Mouse (Mus musculus): ENCODE measurements at regions not wholly inside any gene's neighbourhood (a gene's known extent, or its start where the extent isn't known, plus 50 kb on each side); places are given as distances from the start of the nearest gene placed in this dataset.

DNA sequence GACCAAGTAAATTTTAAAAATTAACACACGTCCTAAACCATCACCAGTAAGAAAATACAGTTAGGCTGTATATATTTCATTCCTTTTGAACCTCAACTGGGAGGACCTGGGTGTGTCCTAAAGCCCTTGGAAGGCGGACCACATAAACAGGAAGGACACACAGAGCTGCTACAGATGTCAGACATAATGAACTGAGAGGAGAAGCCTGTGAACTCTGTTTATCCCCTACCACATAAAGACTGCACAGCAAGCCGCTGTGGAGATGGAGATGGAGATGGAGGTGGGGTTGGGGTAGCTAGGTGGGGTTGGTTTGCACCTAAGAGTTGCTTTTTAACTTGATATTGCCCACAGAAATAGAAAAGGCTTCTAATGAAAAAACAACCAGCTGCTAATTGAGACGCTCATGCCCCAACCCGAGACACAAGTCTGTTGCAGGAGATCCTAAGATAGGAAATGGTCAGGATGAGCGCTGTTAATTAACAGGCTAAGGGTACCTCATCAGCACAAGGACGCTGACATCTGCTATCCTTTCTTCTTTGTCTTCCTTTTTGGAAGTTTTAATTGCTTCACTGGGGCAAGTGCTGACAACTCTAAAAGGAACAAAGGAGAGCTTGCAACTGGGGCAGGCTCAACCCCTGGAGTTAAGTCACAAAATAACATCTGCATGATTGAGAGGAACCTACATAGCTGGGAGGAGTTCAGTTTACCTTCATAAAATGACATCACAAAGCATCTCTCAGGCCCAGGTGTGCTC lies 119.3 kb upstream of the Lyplal1 start:
- DNase-seq (ENCODE audit: low read depth, low spot score), result no peak

GRCm38 (mm10) chr1:186234536-186234935 lies 117.4 kb upstream of the Lyplal1 start:
- no peak for DNase-seq (ENCODE audit: low read depth, low spot score)

DNA sequence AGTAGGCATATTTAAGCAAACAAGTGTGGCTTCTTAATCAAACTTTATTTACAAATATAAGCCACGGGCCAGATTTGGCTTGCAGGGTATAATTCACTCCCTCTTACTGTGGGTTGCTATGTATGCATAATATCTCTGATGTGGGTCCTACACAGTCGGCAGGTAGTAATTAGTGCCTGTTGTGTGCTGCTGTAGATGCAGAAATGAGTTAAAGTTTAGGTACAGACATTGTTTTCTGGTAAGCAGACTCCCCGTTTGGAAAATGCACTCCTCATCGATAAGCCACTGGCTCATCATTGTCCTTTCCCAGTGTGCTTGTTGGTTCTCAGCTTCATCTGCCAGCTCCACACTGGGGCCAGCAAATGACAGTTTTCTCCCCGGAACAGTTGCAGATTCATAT lies 113.4 kb upstream of the Lyplal1 start:
- no peak for DNase-seq (ENCODE audit: low read depth, low spot score)

DNA sequence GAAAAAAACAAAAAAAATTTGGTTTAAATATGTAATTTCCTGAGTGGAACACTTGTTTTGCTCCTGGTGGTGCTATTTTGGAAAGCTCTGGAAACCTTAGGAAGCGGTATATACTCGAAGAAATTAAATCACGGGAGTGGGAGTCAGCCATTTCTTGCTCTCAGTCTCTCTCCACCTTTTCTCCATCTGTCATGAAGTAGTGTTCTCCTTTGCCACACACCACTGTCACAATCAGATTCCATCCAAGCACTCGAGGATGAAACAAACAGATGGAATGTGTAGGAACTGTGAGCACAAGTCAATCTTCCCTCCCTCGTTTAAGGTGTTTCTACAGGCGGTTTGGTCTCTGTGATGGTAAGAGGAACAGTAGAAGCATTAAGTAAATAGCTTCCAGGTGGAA lies 112.7 kb upstream of the Lyplal1 start:
- no peak for DNase-seq (ENCODE audit: low read depth, low spot score)

GRCm38 (mm10) chr1:186228396-186228795 lies 111.3 kb upstream of the Lyplal1 start:
- DNase-seq (ENCODE audit: low read depth, low spot score), result no peak

- no peak for DNase-seq (ENCODE audit: low read depth, low spot score)
Observed at GRCm38 (mm10) chr1:186224231-186224630, 107.1 kb upstream of the Lyplal1 start.

- peak; percentile 20 for DNase-seq (ENCODE audit: low read depth, low spot score)
Observed at GRCm38 (mm10) chr1:186223417-186223816, 106.3 kb upstream of the Lyplal1 start.

GRCm38 (mm10) chr1:186218995-186219394 lies 101.9 kb upstream of the Lyplal1 start:
- DNase-seq (ENCODE audit: low read depth, low spot score), result no peak

- DNase-seq (ENCODE audit: low read depth, low spot score), result no peak
Observed at GRCm38 (mm10) chr1:186217198-186217597, 100.1 kb upstream of the Lyplal1 start.

GRCm38 (mm10) chr1:186204151-186204550 lies 87.0 kb upstream of the Lyplal1 start:
- DNase-seq (ENCODE audit: low read depth, low spot score), result no peak

DNA sequence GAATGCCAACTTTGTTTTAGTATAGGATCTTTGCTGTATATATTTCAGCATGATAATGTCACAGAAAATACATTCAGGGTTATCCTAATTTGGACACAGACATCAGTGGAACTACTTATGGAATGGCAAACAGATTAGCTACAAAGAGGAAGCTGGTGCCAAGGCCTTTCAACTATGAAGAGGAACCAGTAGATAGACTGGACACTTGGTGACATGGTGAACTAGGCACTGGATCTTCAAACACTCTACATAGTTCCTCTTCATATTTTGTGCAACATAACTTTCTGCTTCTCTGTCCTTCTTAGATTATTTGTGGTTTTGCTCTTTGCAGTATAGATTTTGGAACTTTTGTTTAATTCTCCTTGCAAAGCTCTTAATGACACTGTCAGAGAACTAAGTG lies 85.4 kb upstream of the Lyplal1 start:
- no peak for DNase-seq (ENCODE audit: low read depth, low spot score)

- DNase-seq (ENCODE audit: low read depth, low spot score), result no peak
Observed at GRCm38 (mm10) chr1:186198391-186198790, 81.3 kb upstream of the Lyplal1 start.

GRCm38 (mm10) chr1:186197057-186197456 lies 79.9 kb upstream of the Lyplal1 start:
- DNase-seq (ENCODE audit: low read depth, low spot score), result no peak

- DNase-seq (ENCODE audit: low read depth, low spot score), result no peak
Observed at GRCm38 (mm10) chr1:186189390-186189789, 72.3 kb upstream of the Lyplal1 start.

DNA sequence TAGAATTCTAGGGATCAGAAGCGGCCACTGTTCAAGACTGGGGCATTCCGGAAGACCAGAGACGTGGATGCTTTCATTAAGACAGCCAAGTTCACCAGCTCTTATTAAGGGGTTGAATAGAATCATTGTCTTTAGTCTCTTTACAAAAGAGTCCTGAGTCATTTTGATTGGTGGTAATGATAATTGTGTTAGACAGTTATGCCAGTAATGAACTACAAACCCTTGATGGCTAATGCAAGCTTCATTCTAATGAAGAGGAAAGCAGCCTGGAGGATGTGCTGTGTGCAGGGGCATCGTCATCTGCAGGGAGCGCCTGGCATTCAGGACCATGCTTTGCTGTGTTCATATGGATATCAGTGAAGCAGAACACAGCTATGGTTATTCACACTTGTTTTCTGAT lies 70.3 kb upstream of the Lyplal1 start:
- no peak for DNase-seq (ENCODE audit: low read depth, low spot score)

DNA sequence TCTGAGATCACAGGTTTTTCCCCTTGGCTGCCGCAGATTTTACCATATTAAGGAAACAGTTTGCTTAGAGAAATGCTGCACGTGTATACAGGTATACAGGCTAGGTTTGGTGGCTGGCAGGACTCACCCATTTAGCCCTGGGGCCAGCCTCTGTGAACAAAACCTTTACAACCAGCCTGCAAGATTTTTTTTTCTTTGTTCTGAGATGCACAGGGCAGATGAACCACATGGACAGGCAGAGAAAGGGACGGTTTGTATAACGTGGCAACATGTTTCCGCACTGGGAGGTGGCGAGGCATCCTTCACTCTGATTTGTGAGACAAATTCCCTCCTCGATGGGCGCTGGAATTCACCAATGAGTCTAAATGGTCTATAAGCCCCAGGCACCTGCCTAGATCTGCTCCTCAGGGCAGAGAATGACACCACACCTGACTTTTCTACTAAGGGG lies 66.1 kb upstream of the Lyplal1 start:
- no peak for DNase-seq (ENCODE audit: low read depth, low spot score)

DNA sequence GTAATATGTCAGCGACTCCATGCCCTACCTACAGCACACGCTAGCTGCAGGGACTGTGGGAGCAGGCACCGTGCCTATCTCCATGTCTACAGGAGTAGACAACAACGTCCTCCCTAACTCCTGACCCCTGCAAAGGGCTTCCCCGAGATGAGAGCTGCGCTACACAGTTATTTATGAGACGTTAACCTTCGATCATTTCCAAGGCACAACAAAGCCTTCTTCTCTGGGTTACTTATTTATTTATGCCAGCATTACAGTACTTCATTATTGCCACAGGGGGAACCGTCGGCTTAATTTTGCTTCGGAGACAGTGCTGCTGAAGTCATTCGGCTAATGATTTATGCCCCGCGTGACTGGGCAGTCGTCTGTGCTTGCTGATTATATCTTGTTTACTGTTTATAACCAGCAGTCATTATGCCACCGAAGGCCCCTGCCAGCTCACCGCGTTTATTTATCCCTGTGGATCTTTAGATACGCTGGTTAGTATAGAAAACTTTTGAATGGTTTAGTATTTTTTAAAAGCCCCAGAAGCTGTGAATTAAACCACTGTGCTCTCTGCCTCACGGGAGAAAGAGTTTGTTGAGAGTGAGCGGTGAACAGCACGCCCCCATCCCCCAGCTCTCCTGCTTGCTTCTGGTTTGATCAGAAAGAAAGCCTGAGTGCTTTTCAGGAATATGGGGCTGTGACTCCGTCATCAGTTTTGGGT lies 65.5 kb upstream of the Lyplal1 start:
- peak; percentile 46 for DNase-seq (ENCODE audit: low read depth, low spot score)

GRCm38 (mm10) chr1:186177019-186177418 lies 59.9 kb upstream of the Lyplal1 start:
- no peak for DNase-seq (ENCODE audit: low read depth, low spot score)

DNA sequence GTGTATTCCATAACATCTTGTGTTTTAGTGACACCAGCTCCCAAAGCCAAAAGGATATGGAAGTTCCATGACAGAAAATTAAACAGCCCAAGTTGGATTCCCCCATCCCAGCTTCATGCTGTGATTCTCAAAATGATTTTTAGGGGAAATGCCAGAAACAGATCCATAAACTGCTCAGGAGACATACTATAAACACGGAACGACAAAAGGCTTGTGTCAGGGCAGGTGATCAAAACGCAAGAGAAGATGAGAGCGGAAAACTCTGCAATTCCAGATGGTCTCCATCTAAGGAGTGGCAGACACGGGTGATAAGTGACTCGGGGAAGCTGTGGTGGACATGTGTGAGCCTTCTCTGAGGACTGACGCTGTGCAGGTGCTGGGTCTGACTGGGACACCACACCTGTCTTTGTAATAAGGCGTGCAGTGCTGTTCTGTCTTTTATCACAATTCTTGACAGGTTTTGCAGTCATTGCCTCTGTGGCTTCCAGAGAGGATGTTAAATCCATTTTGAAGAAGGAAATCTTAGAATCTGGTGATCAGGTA lies 56.4 kb upstream of the Lyplal1 start:
- DNase-seq (ENCODE audit: low read depth, low spot score), result no peak

GRCm38 (mm10) chr1:186171691-186172090 lies 54.6 kb upstream of the Lyplal1 start:
- no peak for DNase-seq (ENCODE audit: low read depth, low spot score)

Data from embryo, embryonic 11.5 days (tissue).